Mouse (Mus musculus): ENCODE results near the gene Tlk2. TPM values are rescaled to one million over a fixed set of nuclear protein-coding genes. Genes with fewer than 3 reads are reported as not detected.

Gene Tlk2
- total RNA-seq, 4 experiments from 2014 or later: 48.1 to 53.5 (median 53.0) TPM

- DNase-seq (ENCODE audit: low spot score in 2 of 2): no peak
These were observed 82.5 kb downstream of the Tlk2 start for GRCm38 (mm10) chr11:105261116-105261515.

DNA sequence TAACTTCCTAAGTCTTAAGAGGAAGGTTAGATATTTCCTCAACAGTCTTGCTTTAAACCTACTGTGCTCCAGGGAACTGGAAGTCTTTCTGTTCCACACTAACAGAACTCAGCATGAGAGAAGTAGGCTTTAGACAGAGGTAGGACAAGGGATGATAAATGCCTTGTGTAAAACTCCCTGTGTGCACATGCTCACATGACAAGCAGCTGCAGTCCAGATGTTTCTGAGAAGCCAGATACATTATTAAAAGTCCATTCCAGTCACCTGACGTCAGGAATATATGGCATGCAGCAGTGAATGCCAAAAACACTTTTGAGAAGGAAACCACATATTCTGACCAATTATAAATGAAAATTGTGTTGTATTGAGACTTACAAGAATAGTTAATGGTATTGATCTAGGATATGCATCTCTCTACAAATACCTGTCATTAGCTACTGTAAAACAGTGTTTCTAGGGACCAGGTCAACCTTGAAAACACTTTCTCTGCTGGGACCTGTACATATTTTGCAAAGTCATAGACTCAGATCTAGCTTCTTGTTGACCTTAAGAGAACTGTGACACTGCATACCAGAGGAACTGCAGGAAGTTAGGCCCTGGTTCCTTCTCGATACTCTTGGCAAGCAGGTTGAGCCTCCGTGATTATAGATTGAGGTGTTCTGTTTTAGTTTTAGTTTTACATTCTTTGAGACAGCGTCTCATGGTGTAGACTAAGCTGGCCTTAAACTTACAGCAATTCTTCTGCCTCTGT, 83.2 kb downstream of the Tlk2 start:
- no peak for DNase-seq (ENCODE audit: low spot score in 2 of 2)

DNA sequence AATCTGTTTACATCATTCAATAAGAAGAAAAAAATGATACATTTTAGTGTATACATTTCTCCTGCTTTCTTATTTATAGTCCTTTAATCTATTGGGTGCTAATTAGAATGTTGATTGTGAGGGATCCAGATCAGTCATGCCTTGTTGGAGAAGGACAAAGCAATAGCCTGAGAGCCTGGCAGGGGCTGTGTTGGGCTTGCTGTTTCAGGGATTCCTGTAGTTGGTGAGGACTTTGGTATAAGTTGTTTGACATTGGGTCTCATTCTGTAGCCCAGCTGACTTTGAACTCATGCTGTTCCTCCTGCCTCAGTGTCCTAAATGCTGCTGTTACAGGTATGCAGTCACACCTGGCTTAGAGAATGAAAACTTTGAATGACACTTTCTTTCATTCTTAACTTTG, 85.9 kb downstream of the Tlk2 start:
- no peak for DNase-seq (ENCODE audit: low spot score in 2 of 2)

DNA sequence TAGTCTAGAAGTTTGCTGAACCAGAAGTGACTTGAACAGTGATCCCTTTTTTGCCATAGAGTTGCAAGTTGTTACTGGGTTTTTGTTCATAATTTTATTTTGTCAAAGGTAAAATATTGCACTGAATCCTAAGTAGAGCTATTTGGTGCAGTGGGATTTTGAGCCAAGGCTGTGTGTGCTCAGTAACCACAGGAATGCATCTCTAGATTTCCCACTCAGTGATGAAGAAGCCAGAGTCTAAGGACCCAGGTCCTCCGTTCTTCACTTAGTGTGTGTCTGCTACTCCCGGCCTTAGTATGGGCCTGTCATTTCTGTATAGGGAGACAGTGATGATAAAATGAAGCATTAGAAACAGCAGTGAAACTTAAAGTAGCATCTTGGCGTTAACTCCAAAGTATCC, 86.4 kb downstream of the Tlk2 start:
- no peak for DNase-seq (ENCODE audit: low spot score in 2 of 2)

DNA sequence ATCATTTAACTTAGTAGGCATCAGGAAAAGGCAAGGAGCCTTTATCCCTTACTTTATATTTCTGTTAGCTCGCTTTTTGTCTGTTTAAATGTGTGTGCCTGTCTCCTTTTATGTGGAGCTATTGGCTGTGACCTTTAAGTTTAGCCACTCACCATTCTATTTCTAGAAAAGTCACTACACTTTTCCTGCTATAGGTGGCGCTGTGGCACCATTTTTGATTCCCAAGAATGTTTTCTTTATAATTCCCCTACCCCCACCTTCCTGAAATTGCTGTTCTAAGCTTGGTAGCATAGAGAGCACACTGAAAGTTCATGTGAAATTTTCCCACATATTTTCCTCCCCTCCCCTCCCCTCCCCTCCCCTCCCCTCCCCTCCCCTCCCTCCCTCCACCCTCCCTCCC, 91.5 kb downstream of the Tlk2 start:
- DNase-seq (ENCODE audit: low spot score in 2 of 2): peak in 1 of 2 experiments; percentile 43

GRCm38 (mm10) chr11:105280456-105280855, 101.8 kb downstream of the Tlk2 start:
- DNase-seq (ENCODE audit: low spot score in 2 of 2): no peak

DNA sequence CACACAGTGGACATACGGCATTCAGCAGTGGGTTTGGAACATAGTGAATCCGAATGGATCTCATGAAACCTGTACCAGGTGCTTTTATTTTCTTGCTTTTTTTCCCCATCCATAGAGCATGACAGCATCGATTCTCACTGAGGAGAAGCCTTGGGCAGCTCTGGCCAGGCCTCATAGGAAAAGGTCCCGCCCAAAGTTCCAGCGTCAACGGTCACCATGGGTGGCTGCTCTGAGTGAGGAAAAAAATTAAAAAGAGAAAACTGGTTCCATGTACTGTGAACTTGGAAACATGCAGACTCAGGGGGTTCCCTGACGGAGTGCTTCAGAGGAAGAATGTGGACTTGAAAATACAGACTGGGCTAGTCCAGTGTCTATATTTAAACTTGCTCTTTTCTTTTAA, 102.7 kb downstream of the Tlk2 start:
- DNase-seq (ENCODE audit: low spot score in 2 of 2): no peak

- no peak for DNase-seq (ENCODE audit: low spot score in 2 of 2)
These were observed 103.3 kb downstream of the Tlk2 start for GRCm38 (mm10) chr11:105281763-105282459.

GRCm38 (mm10) chr11:105282460-105282859, 103.9 kb downstream of the Tlk2 start:
- no peak for DNase-seq (ENCODE audit: low spot score in 2 of 2)

DNA sequence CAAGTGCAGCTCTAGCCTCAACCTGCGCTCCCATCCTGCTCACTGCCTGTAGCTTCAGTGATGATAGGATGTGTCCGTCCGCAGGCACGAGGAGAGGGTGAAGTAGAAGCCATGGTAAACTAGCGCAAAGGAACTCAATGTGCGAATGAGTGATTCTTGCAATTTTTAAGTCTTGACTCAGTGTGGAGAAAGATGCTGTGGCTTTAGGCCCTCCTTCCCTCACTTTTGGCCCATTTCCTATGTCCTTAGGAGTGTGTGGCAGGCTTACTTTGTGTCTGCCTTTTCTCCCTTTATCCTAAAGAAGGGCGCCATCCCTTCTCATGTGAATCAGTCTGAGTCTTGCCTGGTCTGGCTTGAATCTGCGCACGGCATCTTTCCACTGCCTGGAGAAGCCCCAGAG, 104.4 kb downstream of the Tlk2 start:
- no peak for DNase-seq (ENCODE audit: low spot score in 2 of 2)

DNA sequence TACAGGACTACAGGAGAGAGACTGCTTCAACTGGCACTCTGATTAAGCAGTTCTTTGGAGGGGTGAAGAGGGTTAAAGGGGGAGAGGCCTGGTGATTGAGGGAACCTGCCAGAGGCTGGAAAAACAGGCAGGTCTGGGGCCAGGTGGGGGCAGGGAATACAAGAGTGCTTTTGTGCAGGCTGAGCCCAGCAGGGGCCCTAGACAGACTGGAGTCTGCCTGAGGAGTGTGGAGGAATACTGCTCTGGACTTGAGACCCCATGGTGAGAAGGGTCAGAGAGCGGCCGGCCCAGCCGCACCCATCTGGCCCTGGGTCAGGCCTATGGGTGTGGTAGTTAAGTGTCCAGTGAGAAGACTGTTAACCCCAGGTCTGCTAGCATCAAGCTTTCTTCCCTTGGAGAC, 107.1 kb downstream of the Tlk2 start:
- DNase-seq (ENCODE audit: low spot score in 2 of 2): no peak

DNA sequence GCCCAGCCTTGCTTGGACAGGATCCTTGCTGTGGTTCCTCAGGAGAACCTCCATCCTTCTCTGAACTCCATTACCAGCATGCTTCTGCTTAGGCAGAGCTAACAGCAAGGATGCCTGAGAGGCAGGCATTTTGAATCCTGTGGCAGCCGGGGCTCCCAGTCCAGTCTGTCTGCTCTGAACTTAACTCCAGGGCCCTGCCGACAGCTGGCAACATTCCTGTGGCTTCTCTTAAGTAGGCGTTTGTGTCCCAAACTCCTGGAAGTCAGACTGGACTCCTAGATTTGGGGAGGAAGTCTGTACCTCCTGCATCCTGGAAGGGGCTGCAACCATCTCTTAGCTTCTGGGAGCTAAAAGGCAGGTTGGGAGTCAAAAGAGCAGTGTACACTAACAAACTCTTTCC, 110.8 kb downstream of the Tlk2 start:
- no peak for DNase-seq (ENCODE audit: low spot score in 2 of 2)

- no peak for DNase-seq (ENCODE audit: low spot score in 2 of 2)
These were observed 113.1 kb downstream of the Tlk2 start for GRCm38 (mm10) chr11:105291681-105292123.

DNA sequence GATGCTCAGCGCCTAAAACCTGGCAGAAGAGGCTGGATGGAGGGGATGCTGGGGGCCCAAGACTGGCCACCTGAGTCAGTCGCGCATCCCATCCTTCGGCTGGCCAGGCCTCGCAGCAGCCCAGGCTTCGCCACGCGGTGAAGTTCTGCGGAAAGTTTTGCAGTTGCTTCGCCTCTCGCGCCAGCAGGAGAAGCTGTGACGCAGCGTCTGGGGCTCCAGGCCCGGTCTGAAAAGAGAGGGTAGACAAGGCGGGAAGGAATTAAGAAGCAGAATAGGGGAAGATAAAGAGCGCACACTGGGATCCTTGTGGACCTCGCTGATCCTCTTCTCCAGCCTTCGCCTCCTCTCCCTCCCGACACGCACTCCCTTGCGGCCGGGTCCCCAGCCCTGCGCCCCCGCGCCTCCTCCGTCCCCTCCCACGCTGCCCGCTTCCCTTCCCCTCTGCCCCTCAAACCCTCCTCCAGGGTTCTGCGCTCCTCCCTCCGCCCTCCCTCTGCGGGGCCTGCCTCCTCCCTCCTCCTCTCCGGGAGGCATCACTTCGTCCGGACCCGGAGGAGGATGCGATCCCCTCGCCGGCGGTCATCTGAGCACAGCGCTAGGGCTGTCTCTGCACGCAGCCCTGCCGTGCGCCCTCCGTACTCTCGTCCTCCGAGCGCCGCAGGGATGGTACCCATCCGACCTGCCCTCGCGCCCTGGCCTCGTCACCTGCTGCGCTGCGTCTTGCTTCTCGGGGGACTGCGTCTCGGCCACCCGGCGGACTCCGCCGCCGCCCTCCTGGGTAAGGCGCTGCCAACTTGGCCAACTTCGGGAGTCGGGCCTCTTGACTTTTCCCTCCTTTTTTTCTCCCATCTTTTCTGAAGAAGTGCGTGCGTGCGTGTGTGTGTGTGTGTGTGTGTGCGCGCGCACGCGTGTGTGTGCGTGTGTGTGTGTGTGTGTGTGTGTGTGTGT, 113.8 kb downstream of the Tlk2 start, which contains the start of gene Mrc2:
Gene Mrc2, plus strand, starts transcription at position 520 of the 948 bp plus-strand sequence.
- DNase-seq (ENCODE audit: low spot score in 2 of 2): peak in 1 of 2 experiments; percentile 17

DNA sequence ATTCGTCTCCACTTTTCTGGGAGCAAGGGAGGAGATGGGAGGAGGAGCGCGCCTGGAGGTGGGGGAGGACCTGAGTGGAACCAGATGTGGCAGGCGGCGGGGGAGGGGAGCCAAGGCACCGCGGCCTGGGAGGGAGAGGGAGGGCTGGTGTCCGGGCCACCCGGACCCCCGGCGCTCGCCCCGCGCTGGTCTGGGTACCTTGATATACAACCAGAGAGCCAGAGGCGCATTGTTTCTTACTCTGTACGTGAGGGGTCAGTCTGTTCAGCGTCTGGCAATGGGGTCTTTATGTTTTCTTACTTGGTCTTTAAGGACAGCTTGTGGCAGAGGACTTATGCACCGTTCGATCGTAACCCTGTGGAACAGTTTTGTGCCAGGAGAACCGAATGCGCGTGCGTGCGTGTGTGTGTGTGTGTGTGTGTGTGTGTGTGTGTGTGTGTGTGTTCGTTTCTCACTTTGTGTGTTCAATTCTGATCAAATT, 114.5 kb downstream of the Tlk2 start:
- no peak for DNase-seq (ENCODE audit: low spot score in 2 of 2)

GRCm38 (mm10) chr11:105293901-105294494, 115.4 kb downstream of the Tlk2 start:
- no peak for DNase-seq (ENCODE audit: low spot score in 2 of 2)

GRCm38 (mm10) chr11:105296084-105296483, 117.5 kb downstream of the Tlk2 start:
- no peak for DNase-seq (ENCODE audit: low spot score in 2 of 2)

- no peak for DNase-seq (ENCODE audit: low spot score in 2 of 2)
These were observed 131.6 kb downstream of the Tlk2 start for GRCm38 (mm10) chr11:105310197-105310596.

DNA sequence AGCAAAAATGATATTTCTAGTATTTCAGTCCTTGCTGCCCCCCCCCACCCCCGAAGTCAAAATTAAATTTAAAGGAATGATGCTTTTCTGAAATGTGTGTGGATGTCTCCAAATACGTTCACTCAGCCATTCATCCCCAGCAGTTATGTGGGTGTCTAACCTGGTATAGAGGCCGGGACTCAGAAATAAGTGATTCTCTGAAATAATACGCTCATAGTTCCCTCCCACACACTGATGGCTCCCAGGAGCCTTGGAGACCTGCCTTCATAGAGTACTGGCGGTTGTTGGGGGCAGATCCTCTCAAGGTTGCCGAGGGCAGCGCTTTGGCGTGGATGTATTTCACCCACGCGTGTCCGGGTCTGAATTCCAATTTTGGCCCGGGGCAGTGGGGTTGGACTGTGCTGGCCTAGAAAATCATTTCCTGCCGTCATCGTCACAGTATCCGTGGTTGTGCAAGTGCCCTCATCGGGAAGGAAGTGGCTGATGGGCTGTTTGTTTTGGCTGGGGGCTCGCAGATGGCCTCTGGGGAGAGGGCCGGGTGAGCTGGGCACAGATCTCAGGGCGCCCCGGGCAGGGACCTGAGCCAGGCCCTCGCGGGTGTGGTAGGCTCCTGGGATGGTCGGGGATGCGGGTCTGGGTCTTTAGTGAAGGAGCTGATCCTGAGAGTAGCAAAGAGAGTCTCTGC, 132.8 kb downstream of the Tlk2 start:
- DNase-seq (ENCODE audit: low spot score in 2 of 2): peak in 1 of 2 experiments; percentile 19

DNA sequence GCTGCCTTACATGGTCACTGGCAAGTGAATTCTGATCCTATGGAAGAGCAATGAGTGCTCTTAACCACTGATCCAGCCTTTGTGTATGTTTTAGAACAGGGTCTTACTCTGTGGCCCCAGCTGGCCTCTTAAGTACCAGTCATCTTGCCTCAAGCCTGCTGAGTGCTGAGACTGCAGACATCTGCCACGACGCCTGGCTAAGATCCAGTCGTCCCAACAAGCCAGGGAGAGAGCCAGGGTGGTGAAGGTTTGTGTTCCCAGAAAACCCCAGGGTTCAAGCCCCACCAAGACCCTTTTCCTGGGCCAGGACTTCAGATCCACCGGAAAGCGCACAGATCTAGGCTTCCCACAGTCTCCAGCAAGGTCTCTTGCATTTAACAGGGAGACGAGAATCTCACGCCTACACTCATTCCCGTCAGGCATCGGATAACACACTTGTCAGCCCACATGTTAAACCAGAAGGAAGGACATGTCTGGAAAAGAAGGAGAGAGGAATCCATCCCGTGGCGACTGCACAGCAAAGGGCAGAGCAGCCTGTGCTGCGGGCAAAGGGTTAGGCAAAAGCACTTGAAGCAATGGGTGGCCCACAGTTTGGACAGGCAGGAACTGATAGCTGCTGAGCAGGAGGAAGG, 133.8 kb downstream of the Tlk2 start:
- DNase-seq (ENCODE audit: low spot score in 2 of 2): peak in 1 of 2 experiments; percentile 11
